Mouse (Mus musculus): ENCODE measurements around the gene Nnat.

- no peak for TF ChIP-seq CTCF (IDR thresholded peaks at IDR 0.05)
- TF ChIP-seq EP300 (IDR thresholded peaks at IDR 0.05; ENCODE audit: insufficient read depth, low read depth, low read length) = no peak
These were observed 3.7 kb upstream of the Nnat start for GRCm38 (mm10) chr2:157556074-157556698.
